Mouse (Mus musculus): Measurements from ENCODE around the gene Irf9. TPM values are rescaled to one million over a fixed set of nuclear protein-coding genes. Genes with fewer than 3 reads are reported as not detected.

Irf9 gene
- polyA plus RNA-seq, 2 experiments from 2014 or later: 129 to 164 TPM

Other genes with a start within 250 kb of the Irf9 start
- 10 to 100 TPM; 39.2 to 42.2 TPM for gene Dhrs4, start 124.8 kb upstream of the Irf9 start, polyA plus RNA-seq (2017; shearing (Covaris generic))
- not detected for gene Carmil3, start 112.9 kb upstream of the Irf9 start, polyA plus RNA-seq (2017; shearing (Covaris generic))
- not detected for gene Cpne6, start 93.1 kb upstream of the Irf9 start, polyA plus RNA-seq (2017; shearing (Covaris generic))
- gene Nrl, start 78.6 kb upstream of the Irf9 start, polyA plus RNA-seq (2017; shearing (Covaris generic)): under 1 TPM in 1 of 2 experiments, not detected in 1; 0.07 TPM
- gene Pck2, start 63.3 kb upstream of the Irf9 start, polyA plus RNA-seq (2017; shearing (Covaris generic)): 10 to 100 TPM; 23.6 to 33.4 TPM
- 10 to 100 TPM; 95.9 to 97.4 TPM for gene Dcaf11, start 43.6 kb upstream of the Irf9 start, polyA plus RNA-seq (2017; shearing (Covaris generic))
- gene A730061H03Rik, start 43.2 kb upstream of the Irf9 start, polyA plus RNA-seq (2017; shearing (Covaris generic)): not detected
- gene Fitm1, start 28.0 kb upstream of the Irf9 start, polyA plus RNA-seq (2017; shearing (Covaris generic)): not detected
- 100 to 1,000 TPM; 700 to 830 TPM for gene Psme1, start 25.4 kb upstream of the Irf9 start, polyA plus RNA-seq (2017; shearing (Covaris generic))
- 10 to 100 TPM; 25.2 to 28.6 TPM for gene Emc9, start 18.3 kb upstream of the Irf9 start, polyA plus RNA-seq (2017; shearing (Covaris generic))
- gene Psme2, start 12.5 kb upstream of the Irf9 start, polyA plus RNA-seq (2017; shearing (Covaris generic)): 100 to 1,000 TPM; 980 to 996 TPM
- 10 to 100 TPM; 32.6 to 33.3 TPM for gene Rnf31, start 11.9 kb upstream of the Irf9 start, polyA plus RNA-seq (2017; shearing (Covaris generic))
- gene Rec8, start 14.5 kb downstream of the Irf9 start, polyA plus RNA-seq (2017; shearing (Covaris generic)): 1 to 10 TPM; 1.3 to 1.9 TPM
- gene Ipo4, start 32.4 kb downstream of the Irf9 start, polyA plus RNA-seq (2017; shearing (Covaris generic)): 10 to 100 TPM; 29.2 to 30.6 TPM
- not detected for gene Gm49378, start 34.3 kb downstream of the Irf9 start, polyA plus RNA-seq (2017; shearing (Covaris generic))
- 10 to 100 TPM; 38.8 to 49.2 TPM for gene Tm9sf1, start 40.2 kb downstream of the Irf9 start, polyA plus RNA-seq (2017; shearing (Covaris generic))
- gene Tssk4, start 46.6 kb downstream of the Irf9 start, polyA plus RNA-seq (2017; shearing (Covaris generic)): 1 to 10 TPM in 1 of 2 experiments, under 1 TPM in 1; 0.57 to 2.1 TPM
- 10 to 100 TPM; 87.8 to 88.5 TPM for gene Mdp1, start 56.9 kb downstream of the Irf9 start, polyA plus RNA-seq (2017; shearing (Covaris generic))
- gene Gmpr2, start 68.4 kb downstream of the Irf9 start, polyA plus RNA-seq (2017; shearing (Covaris generic)): 10 to 100 TPM; 23.7 to 25.9 TPM
- gene Nedd8, start 68.6 kb downstream of the Irf9 start, polyA plus RNA-seq (2017; shearing (Covaris generic)): 100 to 1,000 TPM; 361 to 408 TPM
- 10 to 100 TPM; 23.4 to 28.3 TPM for gene Tinf2, start 78.2 kb downstream of the Irf9 start, polyA plus RNA-seq (2017; shearing (Covaris generic))
- not detected for gene Tgm1, start 110.4 kb downstream of the Irf9 start, polyA plus RNA-seq (2017; shearing (Covaris generic))
- 10 to 100 TPM; 53.3 to 60.8 TPM for gene Rabggta, start 118.7 kb downstream of the Irf9 start, polyA plus RNA-seq (2017; shearing (Covaris generic))
- gene Dhrs1, start 142.1 kb downstream of the Irf9 start, polyA plus RNA-seq (2017; shearing (Covaris generic)): 10 to 100 TPM; 46.4 to 48.9 TPM
- 1 to 10 TPM; 6.0 to 8.2 TPM for gene Nop9, start 142.1 kb downstream of the Irf9 start, polyA plus RNA-seq (2017; shearing (Covaris generic))
- not detected for gene Cideb, start 154.9 kb downstream of the Irf9 start, polyA plus RNA-seq (2017; shearing (Covaris generic))
- gene Ltb4r2, start 157.9 kb downstream of the Irf9 start, polyA plus RNA-seq (2017; shearing (Covaris generic)): under 1 TPM in 1 of 2 experiments, not detected in 1; 0.40 TPM
- gene Ltb4r1, start 162.4 kb downstream of the Irf9 start, polyA plus RNA-seq (2017; shearing (Covaris generic)): 1 to 10 TPM; 2.5 to 5.6 TPM
- gene Adcy4, start 180.5 kb downstream of the Irf9 start, polyA plus RNA-seq (2017; shearing (Covaris generic)): under 1 TPM in 1 of 2 experiments, not detected in 1; 0.08 TPM
- gene Ripk3, start 185.3 kb downstream of the Irf9 start, polyA plus RNA-seq (2017; shearing (Covaris generic)): 10 to 100 TPM; 94.3 to 99.3 TPM
- not detected for gene Nfatc4, start 219.6 kb downstream of the Irf9 start, polyA plus RNA-seq (2017; shearing (Covaris generic))

Measured in activated CD4-positive, CD25-positive, alpha-beta regulatory T cell, adult 4 months (primary cell).